Mouse (Mus musculus) liver, embryonic 12.5 days (tissue): ENCODE data around the gene 3425401B19Rik. TPM values are rescaled to one million over a fixed set of nuclear protein-coding genes. Genes with fewer than 3 reads are reported as not detected.

ENCODE experiments used
- ATAC-seq: fragments of 200-750 bp; cut with Nextera tagmentation; 2 replicates; pipeline ENCODE4 v1.8.0; 2017; ENCODE audit warnings: moderate number of reproducible peaks, mild to moderate bottlenecking, moderate library complexity
- H3K27ac ChIP-seq: fragments of 300-500 bp; sonication (generic); 2 replicates; pipeline ENCODE4 v1.5.1; 2016; ENCODE audit warnings: mild to moderate bottlenecking
- H3K27me3 ChIP-seq: fragments of 300-500 bp; sonication (generic); replicated peaks from 2 replicates; pipeline ENCODE4 v1.6.1; 2016; ENCODE audit warnings: mild to moderate bottlenecking, moderate library complexity
- H3K36me3 ChIP-seq: fragments of 300-500 bp; sonication (generic); 2 replicates; pipeline ENCODE4 v1.6.1; 2016; ENCODE audit warnings: mild to moderate bottlenecking, moderate library complexity
- H3K4me1 ChIP-seq: fragments of 300-500 bp; sonication (generic); 2 replicates; pipeline ENCODE4 v1.6.1; 2016
- H3K4me2 ChIP-seq: fragments of 300-500 bp; sonication (generic); 2 replicates; pipeline ENCODE4 v1.6.1; 2016; ENCODE audit warnings: mild to moderate bottlenecking, moderate library complexity
- H3K4me3 ChIP-seq: fragments of 300-500 bp; sonication (generic); 2 replicates; pipeline ENCODE4 v1.5.1; 2016; ENCODE audit warnings: mild to moderate bottlenecking, moderate library complexity
- H3K9ac ChIP-seq: fragments of 300-500 bp; sonication (generic); 2 replicates; pipeline ENCODE4 v1.6.1; 2016; ENCODE audit warnings: mild to moderate bottlenecking, moderate library complexity
- H3K9me3 ChIP-seq: fragments of 300-500 bp; sonication (generic); replicated peaks from 2 replicates; pipeline ENCODE4 v1.6.1; 2016; ENCODE audit warnings: mild to moderate bottlenecking, moderate library complexity
- WGBS: fragments of 180-500 bp; shearing (Covaris S2); methylation state at CpG from one replicate; pipeline ENCODE4 v1.1.7; 2016; ENCODE audit not compliant: insufficient replicate concordance; 5-methylcytosine and 5-hydroxymethylcytosine counted together
- polyA plus RNA-seq: library from polyadenylated mRNA; unstranded; fragments of >200 nt; fragmentation: Nextera tagmentation; extraction: Ambion mirVana; gene quantifications from 2 replicates; pipeline ENCODE4 v1.2.1, GENCODE M21; 2016

The 3425401B19Rik gene
- polyA plus RNA-seq, 1 experiment from 2014 or later, result not detected

DNA sequence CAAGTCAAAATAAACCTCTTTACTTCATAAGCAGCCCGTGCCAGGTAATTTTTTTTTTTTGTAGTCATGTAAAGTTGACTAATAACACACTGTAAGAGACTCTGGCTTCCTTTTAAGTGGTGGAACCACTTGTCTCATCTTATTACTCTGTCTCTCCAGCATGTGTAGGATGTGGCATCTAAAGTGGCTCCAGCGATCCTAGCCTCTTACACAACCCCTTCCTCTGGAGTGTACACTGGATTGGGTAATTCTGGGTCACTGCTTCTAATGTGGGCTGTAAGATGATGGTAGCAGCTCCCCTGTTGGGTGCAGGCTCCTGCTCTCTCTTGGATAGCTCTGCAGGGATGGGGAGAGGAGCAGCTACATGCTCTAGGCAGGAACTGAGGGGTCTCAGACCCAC, 46.6 kb downstream of the 3425401B19Rik start:
- Histone ChIP-seq H3K4me1 (no peaks in the 10 kb centered on the region), H3K27ac (no peak overlapping the region), H3K9me3 (no peaks in the 10 kb centered on the region), H3K4me3 (no peak overlapping the region), H3K9ac (no peak overlapping the region), H3K27me3 (no peaks in the 10 kb centered on the region), H3K4me2 (no peak overlapping the region), H3K36me3 (no peaks in the 10 kb centered on the region)
- no peak for ATAC-seq
- WGBS, result 63% methylated on average over 2 of the region's 2 CpGs

DNA sequence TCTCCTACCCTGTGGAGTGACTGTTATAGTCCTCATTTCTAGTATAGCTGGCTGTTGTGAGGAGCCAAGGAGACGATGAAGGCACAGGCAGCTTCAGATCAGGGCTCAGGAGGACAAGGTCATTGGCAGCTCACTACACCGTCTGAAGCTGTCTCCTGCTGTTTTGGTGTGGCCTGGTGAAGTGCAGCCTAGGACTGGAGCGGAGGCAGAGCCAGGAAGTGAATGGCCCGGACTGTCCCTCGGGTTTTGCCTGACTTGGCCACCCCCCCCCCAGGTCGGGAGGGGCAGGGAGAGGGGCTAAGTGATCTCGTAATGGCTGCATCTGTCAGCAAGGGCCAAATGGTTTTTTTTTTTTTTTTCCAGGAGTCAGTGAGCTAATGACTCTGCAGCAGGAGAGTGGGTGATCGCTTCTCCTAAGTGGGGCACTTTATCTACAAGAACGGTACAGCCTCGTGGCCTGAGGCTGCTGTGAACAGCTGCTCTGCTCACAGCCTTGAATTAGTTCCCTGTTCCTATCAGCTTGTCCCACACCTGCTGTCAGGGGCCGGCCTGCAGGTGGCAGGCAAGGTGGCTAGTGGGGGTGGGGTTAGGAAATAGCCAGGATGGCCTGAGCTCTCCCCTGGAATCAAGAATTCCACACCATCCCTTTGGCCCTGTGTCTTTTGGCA, 50.9 kb downstream of the 3425401B19Rik start:
- Histone ChIP-seq H3K27me3 (no peaks in the 10 kb centered on the region), H3K9me3 (no peaks in the 10 kb centered on the region), H3K27ac (no peak overlapping the region), H3K9ac (no peak overlapping the region), H3K4me3 (no peak overlapping the region), H3K4me1 (no peaks in the 10 kb centered on the region), H3K36me3 (no peaks in the 10 kb centered on the region), H3K4me2 (no peak overlapping the region)
- 19% methylated on average over 11 of the region's 11 CpGs for WGBS
- no peak for ATAC-seq

- 64% methylated on average over 6 of the region's 6 CpGs for WGBS
- no peak overlapping the region for H3K4me3 ChIP-seq
- H3K27ac ChIP-seq, result no peak overlapping the region
- no peak overlapping the region for H3K9ac ChIP-seq
- no peak overlapping the region for H3K4me2 ChIP-seq
- ATAC-seq, result no peak
- no peaks in the 10 kb centered on the region for H3K27me3 ChIP-seq
- H3K36me3 ChIP-seq, result no peaks in the 10 kb centered on the region
- no peaks in the 10 kb centered on the region for H3K4me1 ChIP-seq
- H3K9me3 ChIP-seq, result no peaks in the 10 kb centered on the region
Measured at GRCm38 (mm10) chr14:32632908-32633600, 52.0 kb downstream of the 3425401B19Rik start.

DNA sequence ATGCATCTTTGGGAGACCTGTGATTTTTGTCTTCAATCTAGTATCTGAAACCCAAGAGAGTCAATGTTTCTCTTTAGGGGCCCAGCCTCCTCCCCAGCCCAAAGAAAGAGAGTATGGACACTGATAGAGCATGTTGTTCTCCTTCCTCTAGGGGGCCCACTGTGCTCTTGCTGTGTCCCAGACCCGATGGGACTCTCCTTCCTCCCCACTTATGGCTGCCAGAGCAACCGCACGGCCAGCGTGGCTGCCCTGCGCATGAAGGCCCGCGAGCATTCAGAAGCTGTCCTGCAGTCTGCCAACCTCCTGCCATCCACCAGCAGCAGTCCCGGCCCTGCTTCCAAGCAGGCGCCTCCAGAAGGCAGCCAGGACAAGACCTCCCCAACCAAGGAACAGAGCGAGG, 56.5 kb downstream of the 3425401B19Rik start:
- Histone ChIP-seq H3K27me3 (no peaks in the 10 kb centered on the region), H3K4me2 (0 out of 2 replicates have a peak overlapping the region, but pooled peaks have one; percentile 10), H3K9ac (no peak overlapping the region), H3K27ac (no peak overlapping the region), H3K9me3 (no peaks in the 10 kb centered on the region), H3K36me3 (no peaks in the 10 kb centered on the region), H3K4me3 (no peak overlapping the region), H3K4me1 (no peaks in the 10 kb centered on the region)
- WGBS, result 18% methylated on average over 10 of the region's 10 CpGs
- no peak for ATAC-seq

- Histone ChIP-seq H3K9me3 (no peaks in the 10 kb centered on the region), H3K4me3 (no peak overlapping the region), H3K27ac (no peak overlapping the region), H3K4me1 (no peaks in the 10 kb centered on the region), H3K9ac (no peak overlapping the region), H3K27me3 (no peaks in the 10 kb centered on the region), H3K36me3 (no peaks in the 10 kb centered on the region), H3K4me2 (no peak overlapping the region)
- 47% methylated on average over 2 of the region's 2 CpGs for WGBS
- ATAC-seq, result no peak
Measured at GRCm38 (mm10) chr14:32627271-32627670, 57.8 kb downstream of the 3425401B19Rik start.

DNA sequence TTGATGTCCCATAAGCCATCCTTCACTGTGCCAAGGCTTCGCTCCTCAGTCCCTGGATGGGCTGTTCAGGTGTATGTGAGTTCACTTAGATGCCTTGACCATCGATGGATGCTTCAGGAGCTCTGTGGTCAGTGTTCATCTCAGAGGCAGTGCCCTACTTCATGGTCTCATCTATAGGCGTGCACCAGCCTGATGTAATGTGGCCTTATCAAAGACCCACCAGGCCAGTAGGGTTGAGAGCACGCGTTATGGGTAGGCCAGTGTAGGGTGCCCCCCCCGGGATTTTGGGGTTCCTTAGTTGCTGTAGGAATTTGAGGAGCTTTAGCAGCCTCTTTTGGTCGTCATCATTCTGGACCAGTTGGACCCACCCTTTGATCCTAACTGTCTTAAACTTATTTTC, 60.3 kb downstream of the 3425401B19Rik start:
- Histone ChIP-seq H3K27ac (no peak overlapping the region), H3K36me3 (no peaks in the 10 kb centered on the region), H3K4me3 (no peak overlapping the region), H3K4me2 (no peak overlapping the region), H3K27me3 (0 out of 2 replicates have a peak, but pooled peaks cover 2% of the 10 kb centered on the region), H3K4me1 (no peaks in the 10 kb centered on the region), H3K9me3 (no peaks in the 10 kb centered on the region), H3K9ac (no peak overlapping the region)
- 60% methylated on average over 7 of the region's 7 CpGs for WGBS
- no peak for ATAC-seq

GRCm38 (mm10) chr14:32624245-32624644, 60.8 kb downstream of the 3425401B19Rik start:
- Histone ChIP-seq H3K27me3 (0 out of 2 replicates have a peak, but pooled peaks cover 2% of the 10 kb centered on the region), H3K9ac (no peak overlapping the region), H3K4me1 (no peaks in the 10 kb centered on the region), H3K4me3 (no peak overlapping the region), H3K27ac (no peak overlapping the region), H3K9me3 (no peaks in the 10 kb centered on the region), H3K4me2 (no peak overlapping the region), H3K36me3 (no peaks in the 10 kb centered on the region)
- WGBS, result 26% methylated on average over 3 of the region's 3 CpGs
- ATAC-seq, result no peak

DNA sequence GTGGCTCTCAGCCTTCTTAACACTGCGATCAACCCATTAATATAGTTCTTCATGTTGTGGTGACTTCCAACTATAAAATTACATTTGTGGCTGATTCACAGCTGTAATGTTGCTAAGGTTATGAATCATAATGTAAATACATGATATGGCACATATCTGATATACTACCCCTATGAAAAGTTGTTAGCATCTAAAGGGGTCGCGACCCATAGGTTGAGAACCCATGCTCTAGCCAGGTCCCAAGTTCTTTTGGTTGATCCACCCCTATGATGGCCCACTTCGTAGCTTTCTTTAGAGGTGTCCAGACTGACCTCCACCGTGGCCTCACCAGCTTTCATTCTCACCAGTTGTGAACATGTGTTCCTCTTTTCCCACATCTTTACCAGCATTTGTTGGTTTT, 67.8 kb downstream of the 3425401B19Rik start:
- H3K27ac ChIP-seq, result no peak overlapping the region
- 71% methylated on average over 5 of the region's 5 CpGs for WGBS

DNA sequence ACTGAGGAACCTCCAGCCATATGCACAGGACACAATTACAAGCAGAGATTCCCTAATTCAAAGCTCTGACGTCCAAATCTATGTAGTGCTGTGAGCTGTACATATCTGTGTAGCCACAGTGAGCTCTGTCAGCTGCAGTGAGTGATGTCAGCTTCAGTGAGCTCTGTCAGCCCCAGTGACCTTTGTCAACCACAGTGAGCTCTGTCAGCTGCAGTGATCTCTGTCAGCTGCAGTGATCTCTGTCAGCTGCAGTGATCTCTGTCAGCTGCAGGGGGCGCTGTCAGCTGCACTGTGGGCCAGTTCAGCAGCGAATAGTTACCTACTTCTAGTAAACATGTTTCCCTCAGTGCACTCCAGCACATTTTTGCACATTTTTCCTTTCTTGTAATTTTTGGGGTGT, 75.7 kb downstream of the 3425401B19Rik start:
- H3K4me2 ChIP-seq, result no peak overlapping the region
- H3K9me3 ChIP-seq, result no peaks in the 10 kb centered on the region
- no peak overlapping the region for H3K27ac ChIP-seq
- no peak overlapping the region for H3K4me3 ChIP-seq
- no peaks in the 10 kb centered on the region for H3K4me1 ChIP-seq
- peaks cover 23% of the 10 kb centered on the region for H3K27me3 ChIP-seq
- H3K9ac ChIP-seq, result no peak overlapping the region
- ATAC-seq, result 0 out of 2 replicates have a peak, but pooled peaks have one; percentile 5
- H3K36me3 ChIP-seq, result no peaks in the 10 kb centered on the region
- 23% methylated on average over 3 of the region's 3 CpGs for WGBS

More for the DNA sequence above, 67.8 kb downstream of the 3425401B19Rik start:
- no peak for ATAC-seq
- H3K4me1 ChIP-seq, result no peaks in the 10 kb centered on the region
- H3K4me3 ChIP-seq, result no peak overlapping the region
- H3K27me3 ChIP-seq, result 0 out of 2 replicates have a peak, but pooled peaks cover 2% of the 10 kb centered on the region
- H3K9ac ChIP-seq, result no peak overlapping the region
- H3K36me3 ChIP-seq, result no peaks in the 10 kb centered on the region
- H3K9me3 ChIP-seq, result no peaks in the 10 kb centered on the region
- no peak overlapping the region for H3K4me2 ChIP-seq

Other genes starting within 250 kb of the 3425401B19Rik start
- 0.05 TPM in 1 of 2 replicates, not detected in the other for gene Slc18a3, start 220.4 kb downstream of the 3425401B19Rik start, polyA plus RNA-seq
- gene Chat, start 219.3 kb downstream of the 3425401B19Rik start, polyA plus RNA-seq, result not detected in 2 replicates
- 13.3 and 14.8 TPM in 2 replicates for gene Ercc6, start 171.8 kb downstream of the 3425401B19Rik start, polyA plus RNA-seq
- gene Prrxl1, start 85.9 kb downstream of the 3425401B19Rik start, polyA plus RNA-seq, result not detected in 2 replicates
- gene Tmem273, start 100.7 kb upstream of the 3425401B19Rik start, polyA plus RNA-seq, result 0.50 and 0.77 TPM in 2 replicates
- gene Fam170b, start 148.7 kb upstream of the 3425401B19Rik start, polyA plus RNA-seq, result not detected in 2 replicates
- gene Vstm4, start 171.5 kb upstream of the 3425401B19Rik start, polyA plus RNA-seq, result 3.9 and 4.4 TPM in 2 replicates